ENCODE assay signal across 19 mouse cellular contexts in genomic region chr2:121760646-121761045, GRCm38 (mm10). TPM values are rescaled to one million over a fixed set of nuclear protein-coding genes. Genes with fewer than 3 reads are reported as not detected.
DNase-seq lines count a peak whose midpoint lies in the region.
"Had no signal": no experiment of that assay in that cellular context is flagged by ENCODE, and none has a peak within 500 bp of the region (broad histone marks: within the 10 kb centered on the region; RNA-seq: fewer than 3 reads in every experiment).

No protein-coding gene starts in this region.

- intact Hi-C loops in heart, postnatal 36 days (cut with DNase I): no loop called here

- DNase-seq in heart, adult 18-20 months: peak; percentile 4 to 10
- DNase-seq in heart, postnatal 36 days: no peak
- DNase-seq in ovary, postnatal 36 days (ENCODE audit: low spot score): peak; percentile 47
- no peak for DNase-seq in ovary, postnatal 14 days (ENCODE audit: low spot score)
- peak; percentile 93 for DNase-seq in adrenal gland, adult 8-10 months
- peak; percentile 13 for DNase-seq in skeletal muscle tissue, adult 2 months (ENCODE audit: low read depth, low spot score)
- DNase-seq in layer of hippocampus, postnatal 10 days (ENCODE audit: low spot score in 2 of 2): no peak
- DNase-seq in yolk sac, embryonic 10.5 days (ENCODE audit: low spot score): no peak
- DNase-seq: cerebellum, adult 8-10 months; cerebellum, postnatal 25 days; gastrocnemius, postnatal 36 days; kidney, adult 9 months; kidney, postnatal 14 days; layer of hippocampus, adult 9-11 months; liver; lung, embryonic 14.5 days; lung, postnatal 14 days; midbrain, embryonic 14.5 days; thymus, postnatal 14 days had no signal

RNA-seq across cellular contexts. Expression of gene Frmd5, which starts 46.2 kb away (rescaled TPM):
- 100 to 1,000 TPM; 258 to 268 TPM for total RNA-seq in heart, adult 18-20 months (2021)
- 100 to 1,000 TPM; 131 to 163 TPM for total RNA-seq in heart, postnatal 36 days (2021)
- 100 to 1,000 TPM in 2 of 4 experiments, 10 to 100 TPM in 2; 72.7 to 177 (median 125) TPM for total RNA-seq in adrenal gland, adult 8-10 months (2022)
- total RNA-seq in layer of hippocampus, postnatal 10 days (2021): 10 to 100 TPM; 36.9 to 38.8 TPM
- total RNA-seq: gastrocnemius, postnatal 36 days had no signal

Comparison
In these comparisons a context has a peak if more than half of its experiments do, and no peak if none do; other contexts are left out.
1. DNase-seq: peak in heart, adult 18-20 months (2 of 2), ovary, postnatal 36 days (single experiment), adrenal gland, adult 8-10 months (single experiment) and skeletal muscle tissue, adult 2 months (single experiment); none in heart, postnatal 36 days (0 of 2), ovary, postnatal 14 days (single experiment), layer of hippocampus, postnatal 10 days (0 of 2) and yolk sac, embryonic 10.5 days (single experiment).